Mouse (Mus musculus) gastrocnemius, adult 18-20 months (tissue): ENCODE measurements around the gene Gm11273. TPM values are rescaled to one million over a fixed set of nuclear protein-coding genes. Genes with fewer than 3 reads are reported as not detected.
"Not testable (repeated sequence)": the region's sequence is repeated elsewhere in the genome, so short reads cannot be mapped to it uniquely, and the experiment has no call there.

Source experiments
- DNase-seq: peaks from one replicate; pipeline ENCODE4 v3.0.0; 2021; ENCODE audit warnings: low spot score
- long read RNA-seq, 2 experiments: library from polyadenylated mRNA; stranded (forward); transcript quantifications; one replicate each; pipeline ENCODE4 v2.0.0; 2021
- total RNA-seq, 2 experiments: library from RNA; stranded (reverse); gene quantifications; 2 replicates each; pipeline ENCODE4 v1.2.3; 2021

Gene Gm11273
- 100 to 1,000 TPM; 144 to 150 TPM for total RNA-seq
- long read RNA-seq, experiment 1, transcript Gm11273-201 (1 exons, 390 nt) = major isoform, 139 of 139 reads
- long read RNA-seq, experiment 1, partial matches to known transcripts = 0 of 139 reads
- long read RNA-seq, experiment 1, other reads (novel, unspliced or antisense) = 0 of 139 reads
- long read RNA-seq, experiment 2, transcript Gm11273-201 (1 exons, 390 nt) = major isoform, 133 of 133 reads
- long read RNA-seq, experiment 2, partial matches to known transcripts = 0 of 133 reads
- long read RNA-seq, experiment 2, other reads (novel, unspliced or antisense) = 0 of 133 reads

GRCm38 (mm10) chr13:21501182-21501581 is at the start of gene Gm11273:
Gene Gm11273 (minus strand): TSS chr13:21501418.
- DNase-seq = not testable (repeated sequence)

GRCm38 (mm10) chr13:21550416-21551110 is 49.3 kb upstream of the Gm11273 start:
- DNase-seq = no peak

- DNase-seq = no peak
These were observed 48.3 kb upstream of the Gm11273 start for GRCm38 (mm10) chr13:21549487-21549886.

- no peak for DNase-seq
These were observed 41.5 kb upstream of the Gm11273 start, which contains the start of gene Olfr1366 for GRCm38 (mm10) chr13:21542708-21543107. Gene Olfr1366 (minus strand): TSS chr13:21542808.

- peak; percentile 91 for DNase-seq
These were observed 29.6 kb upstream of the Gm11273 start, which contains the start of gene Zkscan8 for GRCm38 (mm10) chr13:21530781-21531201. Gene Zkscan8 (minus strand): TSS chr13:21531120.

GRCm38 (mm10) chr13:21530136-21530535 is 28.9 kb upstream of the Gm11273 start:
- DNase-seq = no peak

GRCm38 (mm10) chr13:21506221-21506649 is 5.0 kb upstream of the Gm11273 start:
- peak; percentile 74 for DNase-seq

GRCm38 (mm10) chr13:21502296-21502695 is 1.1 kb upstream of the Gm11273 start:
- DNase-seq = no peak

- DNase-seq = no peak
These were observed 6.1 kb downstream of the Gm11273 start, which contains the start of gene AK157302 for GRCm38 (mm10) chr13:21495080-21495479. Gene AK157302 (plus strand): TSS chr13:21495223.

- DNase-seq = no peak
These were observed 8.4 kb downstream of the Gm11273 start for GRCm38 (mm10) chr13:21492847-21493246.

- DNase-seq = no peak
These were observed 14.3 kb downstream of the Gm11273 start for GRCm38 (mm10) chr13:21486881-21487280.

GRCm38 (mm10) chr13:21478759-21479670 is 22.2 kb downstream of the Gm11273 start, which contains the start of the genes Zkscan4 and Gm10065:
Gene Zkscan4 (plus strand): TSS chr13:21478907.
Gene Gm10065 (minus strand): TSS chr13:21479441.
- peak; percentile 59 for DNase-seq

GRCm38 (mm10) chr13:21472427-21472826 is 28.8 kb downstream of the Gm11273 start:
- no peak for DNase-seq

- no peak for DNase-seq
These were observed 32.1 kb downstream of the Gm11273 start for GRCm38 (mm10) chr13:21469097-21469496.

GRCm38 (mm10) chr13:21468061-21469019 is 32.9 kb downstream of the Gm11273 start, which contains the start of gene Nkapl:
Gene Nkapl (minus strand): TSS chr13:21468509.
- peak; percentile 79 for DNase-seq

GRCm38 (mm10) chr13:21467336-21467735 is 33.9 kb downstream of the Gm11273 start:
- DNase-seq = no peak

GRCm38 (mm10) chr13:21462516-21462915 is 38.7 kb downstream of the Gm11273 start:
- DNase-seq = not testable (repeated sequence)

- no peak for DNase-seq
These were observed 44.9 kb downstream of the Gm11273 start for GRCm38 (mm10) chr13:21456347-21456746.

- DNase-seq = no peak
These were observed 47.1 kb downstream of the Gm11273 start for GRCm38 (mm10) chr13:21454133-21454532.

- DNase-seq = peak; percentile 84
These were observed 47.8 kb downstream of the Gm11273 start, which contains the start of gene Zscan26 for GRCm38 (mm10) chr13:21453449-21453848. Gene Zscan26 (minus strand): TSS chr13:21453730.
